Mouse (Mus musculus) heart, adult 2 months (tissue): ENCODE measurements at regions not wholly inside any gene's neighbourhood (a gene's known extent, or its start where the extent isn't known, plus 50 kb on each side); places are given as distances from the start of the nearest gene placed in this dataset.

Experiments
- CTCF ChIP-seq: fragments of 200-600 bp; IDR thresholded peaks from 2 replicates; pipeline ENCODE4 v1.8.1; 2022; ENCODE audit warnings: antibody characterized with exemption, mild to moderate bottlenecking, moderate library complexity
- POLR2A ChIP-seq: fragments of 200-500 bp; IDR thresholded peaks from 2 replicates; pipeline ENCODE4 v1.6.1; 2011; ENCODE audit warnings: mild to moderate bottlenecking, low read depth, low read length, control low read depth; ENCODE audit not compliant: insufficient read depth

DNA sequence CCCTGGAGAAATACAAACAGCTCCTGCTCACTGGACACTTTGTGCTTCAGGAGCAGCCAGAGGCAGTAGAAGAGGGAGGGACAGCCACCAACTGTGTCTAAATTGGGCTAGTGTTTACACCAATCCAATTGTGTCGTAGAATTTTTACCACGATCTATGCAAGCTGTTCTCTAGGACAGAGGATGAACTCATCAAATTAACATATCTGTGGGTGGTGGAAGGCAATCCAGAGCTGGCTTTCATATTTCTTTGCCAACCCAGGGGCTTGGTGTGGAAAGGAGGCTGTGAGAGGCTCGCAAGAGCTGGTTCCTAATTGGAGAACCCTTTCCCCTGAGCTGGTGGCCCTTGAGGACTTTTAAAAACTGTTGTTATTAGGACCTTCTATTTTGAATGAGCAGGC lies 122.3 kb downstream of the Slc38a4 start:
- no peak for TF ChIP-seq CTCF
- TF ChIP-seq POLR2A, result no peak
